Mouse (Mus musculus): ENCODE measurements around the gene Gucy2d.

Gucy2d gene

DNA sequence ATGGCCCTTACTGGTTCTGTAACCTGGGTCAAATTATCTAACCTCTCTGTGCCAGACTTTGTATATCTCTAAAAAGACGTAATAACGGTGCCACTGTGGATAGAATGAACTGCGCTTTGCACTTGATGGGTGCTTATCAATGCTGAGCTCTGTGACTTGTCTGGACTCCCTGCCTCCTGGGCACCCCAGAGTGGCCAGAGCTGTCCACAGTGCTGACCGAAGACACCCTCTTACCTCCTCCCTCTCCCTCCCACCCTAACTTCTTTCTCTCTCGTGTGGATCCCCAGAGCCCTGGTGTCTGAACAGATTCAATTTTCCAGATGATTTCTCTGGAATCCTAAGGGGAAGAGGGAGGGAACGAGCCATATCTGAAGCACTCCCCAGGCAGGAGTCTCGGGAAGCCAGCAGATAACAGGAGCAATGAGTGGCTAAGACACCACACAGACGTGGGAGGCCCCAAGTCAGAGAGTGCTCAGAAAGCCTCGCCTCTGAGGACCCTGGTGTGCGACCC, at the start of gene Gucy2d:
Gene Gucy2d (plus strand): TSS at position 461 of the 511 bp plus-strand sequence.
- DNase-seq (ENCODE audit: low read depth, low spot score) = no peak

DNA sequence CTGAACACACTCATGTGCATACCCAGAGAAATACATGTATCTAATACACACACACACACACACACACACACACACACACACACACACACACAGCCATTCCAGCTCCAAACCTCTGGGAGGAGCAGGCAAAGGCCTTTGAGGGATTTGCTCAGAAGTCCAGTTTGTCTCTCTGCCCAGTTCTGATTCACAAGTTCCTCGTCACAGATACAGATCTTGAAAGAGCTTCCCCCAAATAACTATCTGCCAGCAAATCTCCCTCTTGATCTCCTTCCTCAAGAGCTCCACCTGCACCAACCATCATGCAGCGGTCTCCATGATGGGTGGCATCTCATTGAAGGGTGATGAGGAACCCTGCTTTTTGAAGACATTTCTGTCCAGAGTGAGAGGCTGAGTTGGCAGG, 49.7 kb upstream of the Gucy2d start:
- DNase-seq (ENCODE audit: low read depth, low spot score) = no peak

DNA sequence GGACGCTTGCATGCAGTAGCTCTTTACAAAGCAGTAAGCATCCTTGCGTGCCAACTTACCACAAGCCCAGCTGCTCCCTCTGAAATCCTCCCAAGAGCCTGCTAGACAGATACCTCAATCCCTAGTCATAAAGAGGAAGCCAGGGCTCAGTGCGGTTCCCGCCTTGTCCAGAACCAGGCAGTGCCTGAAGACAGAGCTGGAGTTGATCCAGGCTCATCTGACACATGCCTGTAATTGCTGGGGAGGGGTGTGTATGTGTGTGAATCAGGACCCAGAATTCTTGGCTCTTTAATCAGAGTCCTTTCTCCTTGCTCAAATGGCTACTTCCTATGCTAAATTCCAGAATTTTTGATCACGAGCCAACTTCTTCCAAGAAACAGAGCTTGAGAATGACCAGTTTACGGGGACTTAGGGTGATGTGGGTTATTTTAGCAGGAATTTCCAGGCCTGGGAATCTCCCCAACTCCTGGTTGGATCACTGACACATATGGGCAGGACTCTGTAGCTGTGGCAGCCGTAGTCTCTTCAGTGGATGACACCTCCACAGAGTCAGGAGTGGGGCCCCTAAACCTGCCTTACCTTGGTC, 48.8 kb upstream of the Gucy2d start:
- no peak for DNase-seq (ENCODE audit: low read depth, low spot score)

DNA sequence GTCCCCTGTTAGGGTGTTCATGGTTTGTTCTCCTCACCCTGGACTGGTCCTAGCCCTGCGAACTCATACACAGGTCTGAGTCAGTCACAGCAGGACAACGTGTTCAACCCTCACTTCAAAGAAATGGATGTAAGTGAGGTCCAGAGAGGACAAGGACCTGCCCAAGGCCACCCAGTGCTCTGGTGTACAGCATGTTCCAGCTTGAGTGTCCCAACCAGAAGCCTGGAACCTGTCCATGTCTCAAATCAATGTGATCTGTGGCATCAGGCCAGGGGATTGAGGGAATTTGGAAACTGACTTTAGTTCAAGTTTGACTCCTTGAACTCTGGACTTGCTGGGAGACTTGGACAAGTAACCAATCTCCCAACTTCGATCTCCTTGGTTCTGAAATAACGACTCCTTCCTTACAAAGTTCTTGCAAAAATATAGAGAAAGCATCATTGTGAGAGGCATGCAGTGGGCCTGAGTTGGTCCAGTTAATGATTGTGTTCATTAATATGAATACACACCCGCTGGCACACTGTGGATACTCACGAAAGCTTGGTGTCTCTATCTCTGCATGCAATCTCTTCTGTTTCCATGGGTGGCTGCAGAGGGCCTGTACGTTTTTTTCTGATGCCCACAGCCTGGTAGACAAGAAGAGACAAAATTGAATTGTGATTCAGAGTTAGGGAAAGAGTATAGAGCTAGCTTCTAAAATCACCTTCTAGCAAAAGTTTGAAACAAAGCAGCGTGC, 47.6 kb upstream of the Gucy2d start:
- no peak for DNase-seq (ENCODE audit: low read depth, low spot score)

DNA sequence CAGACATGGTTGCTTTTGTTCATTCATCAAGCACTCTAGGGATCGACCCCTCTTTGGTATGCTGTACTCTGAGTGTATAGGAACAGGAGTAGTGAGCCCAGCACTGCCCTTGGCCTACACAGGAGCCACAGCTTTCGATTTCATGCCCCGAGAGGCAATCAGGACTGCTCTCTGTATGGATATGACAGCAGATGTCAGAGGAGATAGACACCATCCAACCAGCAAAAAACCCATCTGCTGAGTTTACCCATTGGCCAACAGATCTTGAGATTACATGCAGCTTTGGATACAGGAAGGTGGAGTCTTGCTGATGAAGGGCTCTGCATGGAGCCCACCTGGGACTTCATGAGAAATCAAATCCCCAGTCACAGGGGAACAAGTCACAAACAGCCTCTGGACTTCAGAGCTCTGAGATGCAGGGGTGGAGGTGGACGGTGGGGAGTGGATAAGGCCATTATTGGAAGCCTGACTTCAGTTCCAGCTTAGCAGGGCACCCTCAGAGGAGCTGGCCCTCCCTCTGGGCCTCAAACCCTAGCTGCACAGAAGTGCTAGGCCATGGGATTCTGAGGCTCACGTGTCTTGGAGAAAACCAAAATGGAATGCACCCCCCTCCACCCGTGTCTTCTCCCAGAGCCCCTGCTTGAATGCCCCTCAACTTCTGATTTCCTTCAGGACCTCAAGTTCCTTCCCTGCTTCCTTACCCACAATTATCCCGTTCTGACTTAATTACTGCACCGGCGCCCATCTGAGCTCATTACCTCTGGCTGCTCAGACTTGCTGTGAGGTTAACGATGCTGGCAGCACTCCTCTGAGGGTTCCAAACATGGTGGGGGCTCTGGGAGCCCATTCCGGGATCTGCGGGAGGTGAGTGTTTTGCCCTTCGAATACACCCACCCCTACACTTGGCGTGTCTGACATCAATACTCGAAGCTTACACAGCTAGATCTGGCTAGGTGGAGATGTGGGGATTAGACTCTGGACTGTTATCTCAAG, 37.3 kb upstream of the Gucy2d start:
- no peak for DNase-seq (ENCODE audit: low read depth, low spot score)

DNA sequence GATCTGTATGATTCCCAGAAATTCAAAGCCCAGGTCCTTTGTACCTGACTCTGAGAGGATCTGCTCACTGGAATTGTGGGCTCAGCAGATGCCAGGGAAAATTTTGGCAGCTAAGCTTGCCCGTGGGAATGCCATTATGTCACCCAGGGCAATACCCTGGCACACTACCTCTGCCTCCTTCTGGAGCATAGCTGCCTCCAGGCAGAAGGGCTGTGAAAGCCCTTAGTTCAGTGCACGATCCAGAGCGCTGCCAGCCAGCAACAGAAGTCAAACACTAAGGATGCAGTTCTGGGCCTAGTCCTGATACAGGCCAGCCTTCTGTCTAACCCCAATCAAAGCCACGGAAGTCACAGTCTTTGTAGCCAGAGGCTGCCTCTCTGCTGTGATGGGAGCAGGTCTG, 36.2 kb upstream of the Gucy2d start:
- DNase-seq (ENCODE audit: low read depth, low spot score) = no peak

DNA sequence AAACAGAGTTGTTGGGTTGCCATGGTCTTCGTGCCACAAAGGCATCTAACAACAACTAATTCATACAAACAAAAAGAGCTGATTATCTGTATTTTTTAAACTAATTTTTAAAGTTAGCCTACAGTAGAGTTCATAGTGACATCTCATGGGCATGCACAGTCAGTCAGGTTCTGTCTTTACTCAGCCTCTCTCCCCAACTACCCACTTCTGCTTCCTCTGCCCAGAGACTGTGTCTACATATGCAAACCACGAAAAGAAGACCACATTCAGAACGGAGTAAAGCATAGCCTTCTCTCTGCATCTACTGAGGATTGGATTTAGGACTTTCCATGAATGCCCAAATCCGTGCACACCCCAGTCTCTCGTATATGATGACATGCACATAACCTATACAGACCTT, 32.6 kb upstream of the Gucy2d start:
- no peak for DNase-seq (ENCODE audit: low read depth, low spot score)

DNA sequence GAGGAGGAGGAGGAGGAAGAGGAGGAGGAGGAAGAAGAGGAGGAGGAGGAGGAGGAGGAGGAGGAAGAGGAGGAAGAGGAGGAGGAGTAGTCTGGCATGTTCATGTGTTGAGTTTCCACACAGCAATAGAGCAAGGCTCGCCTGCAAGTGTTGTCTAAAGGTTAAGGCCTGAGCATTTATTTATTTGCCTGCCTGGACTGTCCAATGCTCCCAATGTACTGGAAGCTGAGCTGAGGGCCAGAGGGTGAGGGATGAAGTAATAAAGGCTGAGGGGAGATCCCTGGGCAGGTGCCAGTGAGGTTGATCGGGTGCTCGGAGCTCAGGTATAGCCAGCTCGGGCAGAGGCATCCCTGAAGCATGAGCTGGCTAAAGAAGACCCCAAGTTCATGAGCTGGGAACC, 27.1 kb upstream of the Gucy2d start:
- DNase-seq (ENCODE audit: low read depth, low spot score) = no peak

DNA sequence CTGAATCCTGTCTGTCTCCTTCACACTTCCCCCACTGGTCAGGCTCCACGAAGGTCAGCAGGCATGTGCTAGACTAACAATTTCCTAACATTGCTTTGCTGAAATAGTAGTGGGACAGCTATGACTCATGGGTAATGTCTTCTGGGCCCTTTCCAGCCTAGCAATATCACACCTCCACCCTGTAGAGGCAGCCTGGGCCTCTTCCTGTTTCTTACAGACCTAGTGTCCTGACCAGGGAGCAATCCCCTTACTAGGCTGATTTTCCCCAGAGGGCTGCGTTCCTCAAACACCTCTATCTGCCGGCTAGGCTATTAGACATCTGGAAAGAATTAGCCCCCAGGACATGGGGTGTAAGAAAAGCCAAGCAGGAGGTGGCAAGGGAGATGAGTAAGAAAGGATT, 24.7 kb upstream of the Gucy2d start:
- no peak for DNase-seq (ENCODE audit: low read depth, low spot score)

DNA sequence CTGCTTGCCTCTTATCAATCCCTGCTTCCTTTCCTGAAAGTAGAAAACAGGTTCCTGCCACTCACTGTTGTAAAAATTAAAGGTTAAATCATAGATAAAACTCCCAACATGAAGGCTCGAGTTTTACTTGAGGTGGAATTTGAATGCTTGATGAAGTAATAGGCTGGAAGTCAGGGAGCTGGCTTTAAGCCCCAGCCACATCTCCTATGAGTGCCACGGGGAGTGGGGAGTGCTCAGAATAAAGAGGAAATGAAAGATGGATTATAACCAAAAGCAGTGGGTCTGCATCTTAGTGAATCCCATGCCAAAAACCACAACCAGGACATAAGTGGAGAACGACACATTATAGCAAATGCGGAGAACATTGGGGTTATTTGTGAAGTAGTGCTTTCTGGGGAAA, 24.2 kb upstream of the Gucy2d start:
- DNase-seq (ENCODE audit: low read depth, low spot score) = no peak

DNA sequence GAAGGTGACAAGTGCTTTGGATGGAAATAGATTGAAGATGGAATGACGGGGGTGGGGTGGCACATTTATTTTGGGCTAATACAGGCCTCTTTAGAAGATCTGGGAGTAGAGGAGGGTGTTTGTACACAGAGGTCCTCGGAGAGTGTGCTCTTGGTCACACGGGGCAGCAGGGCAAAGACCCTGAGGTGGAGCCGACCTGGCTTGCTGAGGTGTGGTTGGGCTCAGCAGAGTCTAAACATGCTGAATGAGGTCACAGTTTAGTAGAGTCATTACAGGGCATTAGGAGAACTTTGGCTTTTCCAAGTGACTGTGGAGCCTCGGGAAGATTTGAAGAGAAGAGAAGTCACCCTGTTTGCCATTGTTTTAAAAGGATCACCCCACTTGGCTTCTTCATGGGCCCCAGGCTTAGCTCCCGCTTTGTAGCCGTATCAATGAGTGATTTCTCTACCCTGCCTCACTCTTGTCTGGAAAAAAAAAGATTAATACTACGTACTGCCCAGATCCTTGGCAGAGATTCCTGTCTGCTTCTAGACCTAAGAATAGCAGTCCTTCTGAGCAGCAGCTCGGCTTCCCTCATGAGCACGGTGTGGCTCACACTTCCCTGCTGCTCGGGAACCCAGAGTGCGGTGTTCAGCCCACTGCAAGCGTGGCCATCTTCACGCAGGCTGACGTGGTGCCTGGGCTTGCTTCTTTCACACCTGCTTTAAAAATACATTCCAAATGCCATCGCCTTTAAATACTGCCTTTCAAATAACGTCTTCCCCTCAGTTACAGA, 22.0 kb upstream of the Gucy2d start:
- no peak for DNase-seq (ENCODE audit: low read depth, low spot score)

DNA sequence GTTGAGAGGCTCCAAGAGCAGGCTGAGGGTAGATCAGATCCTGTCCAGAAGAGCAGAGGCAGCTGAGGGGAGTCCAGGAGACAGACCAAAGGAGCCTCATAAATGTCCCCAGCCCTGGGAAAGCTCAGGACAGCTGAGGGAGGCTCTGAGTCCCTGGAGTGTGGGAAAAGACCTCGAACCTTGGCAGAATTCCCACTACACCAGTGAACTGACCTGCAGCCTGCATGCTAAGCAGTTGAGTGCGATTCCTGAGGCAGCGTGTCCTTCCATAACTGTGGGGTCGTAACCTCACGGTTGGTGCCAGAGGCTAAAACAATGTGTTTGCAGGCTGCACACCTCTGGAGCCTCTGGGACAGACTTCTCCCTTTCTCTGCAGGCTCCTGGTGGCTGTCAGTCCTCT, 20.9 kb upstream of the Gucy2d start:
- no peak for DNase-seq (ENCODE audit: low read depth, low spot score)

DNA sequence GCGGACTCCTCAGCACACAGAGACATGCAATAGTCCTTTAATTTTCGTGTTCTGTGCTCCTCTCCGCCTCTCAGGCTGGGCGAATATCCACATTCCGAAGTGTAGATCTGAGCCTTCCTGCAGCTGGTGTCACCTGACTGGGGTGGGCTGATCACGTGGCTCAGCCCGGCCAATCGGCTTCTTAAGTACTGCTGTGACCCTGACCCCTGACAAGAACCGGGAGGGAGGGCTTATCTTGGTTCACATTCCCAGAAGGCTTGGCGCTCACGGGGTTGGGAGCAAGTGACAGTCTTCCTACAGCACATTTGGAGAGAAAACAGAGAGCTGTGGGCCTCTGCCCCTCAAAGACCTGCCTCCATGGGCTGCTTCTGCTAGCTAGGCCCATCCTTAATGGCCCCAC, 16.7 kb upstream of the Gucy2d start:
- DNase-seq (ENCODE audit: low read depth, low spot score) = peak; percentile 45

DNA sequence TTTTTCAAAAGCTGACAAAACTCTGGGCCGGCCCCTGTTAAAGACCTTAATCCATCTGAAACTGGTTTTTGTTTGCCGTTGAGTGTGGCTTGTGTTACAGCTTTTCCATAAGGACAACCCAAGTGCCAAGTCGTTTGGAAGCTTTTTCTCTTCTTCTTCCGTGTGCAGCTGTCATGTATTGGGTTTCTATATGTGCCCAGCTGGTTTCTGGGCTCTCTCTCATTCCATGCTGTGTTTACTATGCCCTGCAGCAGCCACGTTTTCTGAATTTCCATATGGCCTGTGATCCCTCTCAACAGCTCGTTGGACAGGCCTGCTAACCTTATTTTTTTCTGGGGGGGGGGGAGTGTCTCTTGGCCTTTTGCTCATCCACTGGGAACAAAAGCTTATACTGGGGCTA, 15.8 kb upstream of the Gucy2d start:
- no peak for DNase-seq (ENCODE audit: low read depth, low spot score)

DNA sequence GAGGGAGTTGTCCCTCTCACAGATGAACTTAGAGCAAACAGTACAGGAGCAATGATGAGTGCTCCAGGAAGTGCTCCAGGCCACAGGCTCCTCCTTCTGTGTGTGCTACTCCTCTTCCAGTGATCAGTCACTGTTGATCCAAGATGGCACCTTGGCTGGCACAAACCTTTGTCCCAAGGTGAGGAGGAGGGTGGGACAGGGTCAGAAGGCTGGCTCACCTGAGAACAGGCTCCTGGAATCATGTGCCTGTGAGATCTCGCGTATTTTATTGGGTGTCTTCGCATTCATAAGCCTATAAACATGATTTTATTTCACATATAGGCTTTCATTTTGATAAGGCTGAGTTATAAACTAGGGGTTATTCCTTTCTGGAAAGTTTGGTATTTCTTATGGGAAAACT, 14.7 kb upstream of the Gucy2d start:
- DNase-seq (ENCODE audit: low read depth, low spot score) = no peak

DNA sequence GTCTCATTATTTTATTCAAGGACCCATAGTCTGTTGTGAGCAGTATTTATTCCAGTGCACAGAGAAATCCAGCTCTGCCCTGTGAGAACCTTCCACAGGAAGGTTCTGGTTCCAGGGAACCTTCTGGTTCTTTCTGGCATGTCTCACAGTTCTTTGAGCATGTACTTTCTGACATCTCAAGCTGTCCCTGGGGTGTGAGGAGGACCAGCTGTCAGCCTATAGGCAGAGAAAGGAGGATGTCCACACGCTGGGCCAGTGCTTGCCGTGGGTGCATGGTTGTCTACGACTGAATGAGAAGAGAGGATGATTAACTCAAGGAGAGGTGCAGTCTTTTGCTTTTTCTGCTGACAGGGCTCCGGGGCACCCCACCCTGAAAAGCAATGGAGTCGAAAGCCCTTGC, 13.6 kb upstream of the Gucy2d start:
- DNase-seq (ENCODE audit: low read depth, low spot score) = no peak

DNA sequence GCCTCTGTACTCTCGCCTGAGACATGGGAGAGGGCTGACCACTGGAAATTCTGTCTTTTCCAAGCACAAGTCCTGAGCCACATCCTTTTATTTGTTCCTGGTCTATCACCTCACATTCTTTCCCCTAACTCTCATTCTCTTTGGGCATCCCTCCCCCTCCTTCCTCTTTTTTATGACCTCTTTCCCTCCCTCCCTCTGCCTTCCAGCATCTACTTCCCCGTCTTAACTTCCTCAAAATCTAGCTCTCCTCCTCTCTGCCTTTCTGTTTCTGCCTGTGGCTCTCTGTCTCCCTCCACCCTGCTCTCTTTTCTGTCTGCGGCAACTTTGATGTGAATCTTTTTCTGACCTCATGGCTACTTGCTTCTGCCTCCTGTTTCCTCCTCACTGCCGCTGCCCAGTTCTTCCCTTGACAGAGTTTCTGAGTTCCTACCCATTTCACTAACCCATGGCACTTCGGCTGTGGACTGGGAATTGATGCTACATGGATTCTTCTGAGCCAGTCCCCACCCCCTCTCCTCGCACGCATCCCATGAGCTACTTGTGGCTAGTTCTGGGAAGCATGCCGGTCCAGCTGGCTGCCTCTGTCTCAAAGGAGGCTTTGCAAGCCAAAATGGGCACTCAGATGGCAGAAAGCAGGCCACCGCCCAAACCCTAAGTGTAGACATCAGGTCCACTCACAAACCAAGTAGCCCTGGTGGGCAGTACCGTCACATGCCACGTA, 12.9 kb upstream of the Gucy2d start:
- no peak for DNase-seq (ENCODE audit: low read depth, low spot score)

DNA sequence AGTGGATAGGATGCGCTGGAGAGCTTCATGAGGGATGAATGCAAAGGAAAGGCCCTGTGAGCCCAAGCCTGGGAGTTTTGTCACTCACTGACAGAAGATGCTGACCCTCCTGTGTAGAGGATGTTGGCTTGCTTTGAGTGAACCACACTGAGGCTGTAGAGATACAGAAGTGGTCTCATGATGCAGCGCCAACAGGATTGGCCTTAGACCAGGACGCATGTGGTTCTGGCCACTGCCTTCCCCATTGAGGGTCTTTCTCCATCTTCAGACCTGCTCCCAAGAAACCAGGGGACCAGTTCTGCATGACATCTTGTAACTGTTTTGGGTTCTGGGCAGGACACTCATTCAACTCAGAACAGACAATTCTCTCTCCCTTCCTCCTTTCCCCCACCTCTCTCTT, 10.6 kb upstream of the Gucy2d start:
- no peak for DNase-seq (ENCODE audit: low read depth, low spot score)

DNA sequence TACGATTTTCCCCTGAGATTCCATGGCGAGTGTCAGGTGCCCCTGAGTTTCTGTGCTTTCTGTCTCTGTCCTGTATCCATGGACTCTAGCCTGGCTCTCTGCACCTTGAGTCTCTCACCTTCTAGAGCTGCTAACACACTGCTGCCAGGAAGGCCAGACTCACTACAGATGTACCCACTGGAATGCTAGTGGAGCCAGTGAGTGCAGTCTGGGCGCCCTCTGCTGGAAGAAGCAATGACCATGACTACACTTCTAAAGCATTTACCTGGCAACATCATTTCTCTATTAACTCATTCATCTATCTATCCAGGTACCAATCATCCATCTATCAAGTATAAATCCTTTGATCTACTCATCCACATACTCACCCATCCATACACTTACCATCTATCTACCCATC, 9.4 kb upstream of the Gucy2d start:
- DNase-seq (ENCODE audit: low read depth, low spot score) = peak; percentile 9

DNA sequence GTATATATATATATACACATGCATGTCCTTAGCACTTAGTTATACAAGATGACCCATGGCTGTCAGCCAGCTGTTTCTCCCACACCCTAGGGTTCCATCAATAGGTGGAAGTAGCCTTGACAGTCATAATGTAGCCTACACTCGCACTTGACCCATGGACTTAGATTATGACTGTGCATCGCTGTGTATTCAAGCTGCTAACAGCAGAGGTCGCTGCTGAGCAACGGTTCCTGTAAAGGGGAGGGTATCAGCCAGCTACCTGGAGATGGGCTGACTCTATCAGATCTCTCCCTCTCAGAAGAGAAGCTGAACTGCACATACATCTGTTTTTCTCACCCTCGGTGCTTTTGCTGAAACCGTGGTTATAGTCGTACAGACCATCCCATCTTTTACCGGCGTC, 2.6 kb upstream of the Gucy2d start:
- peak; percentile 43 for DNase-seq (ENCODE audit: low read depth, low spot score)

DNA sequence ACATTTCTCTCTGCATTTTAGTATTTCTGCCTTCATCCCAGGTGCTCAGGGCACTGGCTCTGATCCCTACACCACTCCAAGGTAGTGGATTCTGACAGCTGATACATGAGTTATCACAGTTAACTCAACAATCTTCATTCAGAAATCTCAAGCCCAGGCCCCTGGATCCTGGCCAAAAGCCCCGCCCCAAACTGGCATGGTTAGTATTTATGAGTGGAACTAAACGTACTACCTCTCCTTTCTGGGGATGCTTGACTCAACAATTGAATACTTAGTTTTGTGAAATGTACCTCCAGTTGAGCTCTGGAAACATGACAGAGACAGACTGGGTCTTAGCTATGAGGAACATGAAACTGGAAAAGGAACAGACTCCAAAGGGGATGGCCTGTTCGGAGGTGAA, 6.7 kb downstream of the Gucy2d start:
- no peak for DNase-seq (ENCODE audit: low read depth, low spot score)
